Mouse (Mus musculus): ENCODE measurements at regions not wholly inside any gene's neighbourhood (a gene's known extent, or its start where the extent isn't known, plus 50 kb on each side); places are given as distances from the start of the nearest gene placed in this dataset.

DNA sequence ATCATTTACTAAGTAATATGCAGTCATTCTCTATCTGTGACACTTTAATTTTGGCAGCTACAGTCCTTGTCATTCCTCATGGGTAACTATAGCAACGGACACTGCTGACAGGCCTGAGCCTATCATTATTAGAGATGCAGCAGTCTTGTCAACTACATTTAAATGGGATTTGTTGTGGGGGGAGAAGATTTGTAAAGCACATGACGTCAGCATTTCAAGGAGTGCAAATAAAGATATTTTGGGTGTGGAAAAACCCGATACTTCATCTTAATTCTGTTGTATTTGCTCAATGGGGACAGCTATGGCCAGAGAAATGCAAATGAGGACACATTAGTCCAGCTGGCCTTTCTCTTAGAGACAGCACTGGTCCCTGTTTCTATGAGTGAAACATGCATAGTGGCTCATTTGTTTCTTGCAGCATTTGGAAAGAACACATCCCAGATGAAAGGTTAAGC is 55.5 kb upstream of the Kcne4 start:
- peak; percentile 15 for DNase-seq (ENCODE audit: inconsistent ontology term)
